Mouse (Mus musculus): ENCODE measurements around the gene Srrm4. TPM values are rescaled to one million over a fixed set of nuclear protein-coding genes. Genes with fewer than 3 reads are reported as not detected.

Srrm4 gene
- 10 to 100 TPM; 26.4 TPM for total RNA-seq (2021)
- long read RNA-seq, experiment 1, full-length matches to known transcripts: 2 of 13 reads
- long read RNA-seq, experiment 1, partial matches to known transcripts: 2 of 13 reads
- long read RNA-seq, experiment 1, other reads (novel, unspliced or antisense): 9 of 13 reads
- long read RNA-seq, experiment 2, partial matches to known transcripts: 0 of 7 reads
- long read RNA-seq, experiment 2, other reads (novel, unspliced or antisense): 6 of 7 reads

GRCm38 (mm10) chr5:116591346-116592048 is at the start of gene Srrm4:
Gene Srrm4, minus strand, starts transcription at chr5:116591817.
- DNase-seq (ENCODE audit: low spot score in 2 of 2): peak; percentile 82 to 90

- peak; percentile 58 to 72 for DNase-seq (ENCODE audit: low spot score in 2 of 2)
These were observed 1.3 kb upstream of the Srrm4 start for GRCm38 (mm10) chr5:116592801-116593430.

GRCm38 (mm10) chr5:116592049-116592800 is 608 bp upstream of the Srrm4 start:
- DNase-seq (ENCODE audit: low spot score in 2 of 2): peak in 1 of 2 experiments; percentile 32

- peak in 1 of 2 experiments; percentile 27 for DNase-seq (ENCODE audit: low spot score in 2 of 2)
These were observed 919 bp downstream of the Srrm4 start for GRCm38 (mm10) chr5:116590698-116591097.

- peak in 1 of 2 experiments; percentile 16 for DNase-seq (ENCODE audit: low spot score in 2 of 2)
These were observed 2.0 kb downstream of the Srrm4 start for GRCm38 (mm10) chr5:116589631-116590030.

- peak in 1 of 2 experiments; percentile 26 for DNase-seq (ENCODE audit: low spot score in 2 of 2)
These were observed 2.8 kb downstream of the Srrm4 start for GRCm38 (mm10) chr5:116588836-116589235.

- no peak for DNase-seq (ENCODE audit: low spot score in 2 of 2)
These were observed 12.1 kb downstream of the Srrm4 start for GRCm38 (mm10) chr5:116579533-116579932.

GRCm38 (mm10) chr5:116577082-116577481 is 14.5 kb downstream of the Srrm4 start:
- DNase-seq (ENCODE audit: low spot score in 2 of 2): no peak

GRCm38 (mm10) chr5:116573307-116573706 is 18.3 kb downstream of the Srrm4 start:
- no peak for DNase-seq (ENCODE audit: low spot score in 2 of 2)

GRCm38 (mm10) chr5:116571936-116572335 is 19.7 kb downstream of the Srrm4 start:
- DNase-seq (ENCODE audit: low spot score in 2 of 2): no peak

GRCm38 (mm10) chr5:116571232-116571861 is 20.3 kb downstream of the Srrm4 start:
- no peak for DNase-seq (ENCODE audit: low spot score in 2 of 2)

- DNase-seq (ENCODE audit: low spot score in 2 of 2): no peak
These were observed 21.1 kb downstream of the Srrm4 start for GRCm38 (mm10) chr5:116570566-116570965.

- DNase-seq (ENCODE audit: low spot score in 2 of 2): no peak
These were observed 22.0 kb downstream of the Srrm4 start for GRCm38 (mm10) chr5:116569629-116570028.

GRCm38 (mm10) chr5:116568050-116568449 is 23.6 kb downstream of the Srrm4 start:
- DNase-seq (ENCODE audit: low spot score in 2 of 2): no peak

- DNase-seq (ENCODE audit: low spot score in 2 of 2): no peak
These were observed 24.3 kb downstream of the Srrm4 start for GRCm38 (mm10) chr5:116567298-116567697.

GRCm38 (mm10) chr5:116566385-116567045 is 25.1 kb downstream of the Srrm4 start:
- DNase-seq (ENCODE audit: low spot score in 2 of 2): no peak

- peak; percentile 17 to 29 for DNase-seq (ENCODE audit: low spot score in 2 of 2)
These were observed 26.0 kb downstream of the Srrm4 start for GRCm38 (mm10) chr5:116565573-116565972.

- DNase-seq (ENCODE audit: low spot score in 2 of 2): no peak
These were observed 27.2 kb downstream of the Srrm4 start for GRCm38 (mm10) chr5:116564391-116564790.

GRCm38 (mm10) chr5:116563713-116564112 is 27.9 kb downstream of the Srrm4 start:
- DNase-seq (ENCODE audit: low spot score in 2 of 2): no peak

GRCm38 (mm10) chr5:116559091-116559490 is 32.5 kb downstream of the Srrm4 start:
- peak; percentile 34 to 66 for DNase-seq (ENCODE audit: low spot score in 2 of 2)

All from left cerebral cortex, adult 18-20 months (tissue).